Mouse (Mus musculus): Measurements from ENCODE around the gene Nmu. TPM values are rescaled to one million over a fixed set of nuclear protein-coding genes. Genes with fewer than 3 reads are reported as not detected.
A peak's percentile ranks its signal among the peaks of the same experiment; 100 is the strongest.

Nmu gene
- polyA plus RNA-seq, 2 experiments = 1.7 to 1.9 TPM

DNA sequence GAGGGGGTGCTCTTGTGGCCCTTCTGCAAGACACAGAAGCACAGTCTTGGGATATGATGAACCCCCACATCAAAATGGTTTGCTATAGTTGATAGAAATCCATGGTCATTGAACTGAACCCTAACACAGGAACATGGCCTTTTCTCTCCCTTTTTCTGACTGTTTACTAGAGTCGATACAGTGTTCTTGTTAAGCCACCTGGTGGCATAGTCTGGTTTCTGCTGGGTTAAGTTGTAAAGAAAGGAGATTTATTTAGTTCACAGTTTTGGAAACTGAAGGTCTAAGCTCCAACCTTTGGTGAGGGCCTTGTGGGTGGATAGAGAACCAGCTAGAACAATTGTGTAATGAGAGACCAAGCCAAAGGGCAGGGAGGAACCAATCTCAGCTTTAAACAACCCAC is 3.5 kb downstream of the Nmu start:
- Histone ChIP-seq H3K27me3 (ENCODE audit: control insufficient read depth, insufficient read depth, low read length) (peaks cover 12% of the 10 kb centered on the region), H3K4me2 (replicated peaks; ENCODE audit: low read depth, low read length, severe bottlenecking) (no peak overlapping the region), H3K9ac (ENCODE audit: low read depth, low read length, severe bottlenecking) (no peak overlapping the region), H3K4me1 (ENCODE audit: control insufficient read depth, insufficient read depth, low read length) (peaks cover 10% of the 10 kb centered on the region), H3K36me3 (ENCODE audit: control insufficient read depth, insufficient read depth, low read length) (no peaks in the 10 kb centered on the region), H3K4me3 (replicated peaks; ENCODE audit: low read length) (no peak overlapping the region), H3K9me3 (ENCODE audit: control insufficient read depth, low read length) (no peaks in the 10 kb centered on the region), H3K27ac (replicated peaks; ENCODE audit: low read depth, low read length) (no peak overlapping the region)
- 50% methylated on average over 1 of the region's 1 CpGs for WGBS
- DNase-seq (ENCODE audit: low spot score) (no peak), ATAC-seq (ENCODE audit: low FRiP score, low read depth) (no peak)
- no peak for TF ChIP-seq POLR2A (IDR thresholded peaks at IDR 0.05; ENCODE audit: borderline replicate concordance, extremely low read depth, insufficient read depth, insufficient read length)

DNA sequence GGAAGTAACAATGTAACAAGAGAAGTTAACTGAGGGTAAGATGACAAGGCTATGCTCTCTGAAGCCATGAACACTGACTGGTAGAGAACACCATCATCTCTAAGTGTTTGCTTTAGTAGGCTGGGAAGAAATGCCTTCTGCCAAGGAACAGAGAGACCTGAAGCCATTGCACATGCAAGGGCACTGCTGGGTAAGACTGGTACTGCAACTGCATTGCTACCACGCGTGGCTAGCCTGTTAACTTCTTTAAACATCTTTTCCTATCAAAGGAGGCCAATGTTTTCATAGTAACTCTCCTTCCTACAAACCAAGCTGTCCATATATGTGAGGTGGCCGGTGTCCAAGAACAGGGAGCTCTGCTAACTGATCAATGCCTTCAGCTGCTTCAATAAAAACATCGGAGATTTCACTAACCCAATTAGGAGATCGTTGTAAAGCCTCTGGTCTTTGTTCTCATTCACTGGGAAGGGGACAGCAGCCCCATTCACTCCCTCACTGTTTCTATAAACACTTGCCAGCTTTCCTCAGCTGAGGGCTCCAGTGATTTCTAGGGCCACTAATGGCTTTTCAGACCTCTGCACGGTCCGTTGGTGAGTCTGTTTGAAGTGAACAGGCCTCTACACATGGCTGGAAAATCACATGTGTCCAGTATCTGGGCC is 11.5 kb downstream of the Nmu start:
- Histone ChIP-seq H3K27me3 (ENCODE audit: control insufficient read depth, insufficient read depth, low read length) (no peaks in the 10 kb centered on the region), H3K4me1 (ENCODE audit: control insufficient read depth, insufficient read depth, low read length) (no peaks in the 10 kb centered on the region), H3K9ac (ENCODE audit: low read depth, low read length, severe bottlenecking) (no peak overlapping the region), H3K4me3 (replicated peaks; ENCODE audit: low read length) (no peak overlapping the region), H3K9me3 (ENCODE audit: control insufficient read depth, low read length) (no peaks in the 10 kb centered on the region), H3K4me2 (replicated peaks; ENCODE audit: low read depth, low read length, severe bottlenecking) (no peak overlapping the region), H3K27ac (replicated peaks; ENCODE audit: low read depth, low read length) (no peak overlapping the region), H3K36me3 (ENCODE audit: control insufficient read depth, insufficient read depth, low read length) (no peaks in the 10 kb centered on the region)
- TF ChIP-seq POLR2A (IDR thresholded peaks at IDR 0.05; ENCODE audit: borderline replicate concordance, extremely low read depth, insufficient read depth, insufficient read length) = no peak
- WGBS = 45% methylated on average over 7 of the region's 7 CpGs
- ATAC-seq (ENCODE audit: low FRiP score, low read depth) (no peak), DNase-seq (ENCODE audit: low spot score) (no peak)

DNA sequence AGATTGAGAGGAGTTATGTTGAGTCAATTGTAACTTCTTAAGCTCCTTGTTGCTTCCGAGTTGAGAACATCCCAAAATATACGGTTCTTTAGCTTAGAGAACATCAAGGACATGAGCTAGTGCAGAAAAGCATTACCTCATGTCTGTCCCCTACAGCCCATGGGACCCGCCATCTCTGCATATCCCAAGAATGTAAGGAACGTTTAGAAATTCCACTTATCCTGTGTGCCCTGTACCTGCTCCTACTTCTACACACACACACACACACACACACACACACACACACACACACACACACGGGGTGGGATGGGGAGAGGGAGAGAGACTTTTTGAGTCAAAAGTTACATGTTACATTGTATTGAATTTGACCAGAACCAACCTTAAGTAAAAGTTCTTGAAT is 12.1 kb downstream of the Nmu start:
- Histone ChIP-seq H3K4me2 (replicated peaks; ENCODE audit: low read depth, low read length, severe bottlenecking) (no peak overlapping the region), H3K9ac (ENCODE audit: low read depth, low read length, severe bottlenecking) (no peak overlapping the region), H3K27ac (replicated peaks; ENCODE audit: low read depth, low read length) (no peak overlapping the region), H3K9me3 (ENCODE audit: control insufficient read depth, low read length) (no peaks in the 10 kb centered on the region), H3K36me3 (ENCODE audit: control insufficient read depth, insufficient read depth, low read length) (no peaks in the 10 kb centered on the region), H3K4me3 (replicated peaks; ENCODE audit: low read length) (no peak overlapping the region), H3K27me3 (ENCODE audit: control insufficient read depth, insufficient read depth, low read length) (no peaks in the 10 kb centered on the region), H3K4me1 (ENCODE audit: control insufficient read depth, insufficient read depth, low read length) (no peaks in the 10 kb centered on the region)
- DNase-seq (ENCODE audit: low spot score) (no peak), ATAC-seq (ENCODE audit: low FRiP score, low read depth) (no peak)
- TF ChIP-seq POLR2A (IDR thresholded peaks at IDR 0.05; ENCODE audit: borderline replicate concordance, extremely low read depth, insufficient read depth, insufficient read length) = no peak
- 85% methylated on average over 5 of the region's 5 CpGs for WGBS

DNA sequence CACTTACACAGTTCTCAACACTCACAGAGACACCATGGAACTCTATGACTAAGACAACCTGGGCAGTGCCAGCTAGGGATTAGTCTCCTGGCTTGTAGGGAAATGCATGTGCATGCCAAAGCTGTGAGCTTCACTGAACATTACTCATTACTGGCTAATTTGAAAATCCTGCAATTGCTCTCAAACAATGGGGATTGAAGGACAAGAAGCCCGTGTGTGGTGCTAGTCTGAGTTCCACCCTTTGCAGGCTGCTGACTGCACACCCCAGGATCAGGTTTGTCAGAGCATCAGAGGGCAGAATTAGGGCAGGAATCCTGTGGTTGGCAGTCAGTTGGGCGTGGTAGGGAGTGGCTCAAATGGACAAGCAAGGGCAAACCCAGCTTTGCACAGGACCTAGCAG is 17.5 kb downstream of the Nmu start:
- H3K4me3 ChIP-seq (replicated peaks; ENCODE audit: low read length) = no peak overlapping the region
- no peaks in the 10 kb centered on the region for H3K36me3 ChIP-seq (ENCODE audit: control insufficient read depth, insufficient read depth, low read length)
- H3K27ac ChIP-seq (replicated peaks; ENCODE audit: low read depth, low read length) = no peak overlapping the region
- ATAC-seq (ENCODE audit: low FRiP score, low read depth) = no peak
- H3K4me1 ChIP-seq (ENCODE audit: control insufficient read depth, insufficient read depth, low read length) = no peaks in the 10 kb centered on the region
- DNase-seq (ENCODE audit: low spot score) = no peak
- H3K4me2 ChIP-seq (replicated peaks; ENCODE audit: low read depth, low read length, severe bottlenecking) = no peak overlapping the region
- 52% methylated on average over 2 of the region's 2 CpGs for WGBS
- H3K27me3 ChIP-seq (ENCODE audit: control insufficient read depth, insufficient read depth, low read length) = no peaks in the 10 kb centered on the region
- H3K9me3 ChIP-seq (ENCODE audit: control insufficient read depth, low read length) = no peaks in the 10 kb centered on the region
- no peak for TF ChIP-seq POLR2A (IDR thresholded peaks at IDR 0.05; ENCODE audit: borderline replicate concordance, extremely low read depth, insufficient read depth, insufficient read length)
- no peak overlapping the region for H3K9ac ChIP-seq (ENCODE audit: low read depth, low read length, severe bottlenecking)

DNA sequence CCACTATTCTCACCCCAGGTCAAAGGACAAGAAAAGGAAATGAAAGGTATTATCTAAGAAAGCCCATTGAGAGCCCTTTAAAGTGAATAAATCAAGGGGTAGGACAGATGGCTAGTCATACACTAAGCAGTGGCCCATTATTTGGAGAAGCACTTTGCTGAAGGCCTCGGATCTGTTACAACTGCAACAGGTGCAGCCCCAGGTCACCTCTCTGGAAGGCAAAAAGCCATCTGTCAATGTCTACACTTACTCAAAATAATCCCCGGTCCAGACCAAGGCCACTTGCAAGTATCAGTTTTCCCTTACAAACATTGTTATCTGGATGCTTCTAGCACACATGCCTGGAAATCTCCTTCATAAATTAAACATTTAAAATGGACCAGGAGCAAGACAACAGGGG is 22.7 kb downstream of the Nmu start:
- Histone ChIP-seq H3K4me2 (replicated peaks; ENCODE audit: low read depth, low read length, severe bottlenecking) (no peak overlapping the region), H3K27me3 (ENCODE audit: control insufficient read depth, insufficient read depth, low read length) (no peaks in the 10 kb centered on the region), H3K9me3 (ENCODE audit: control insufficient read depth, low read length) (no peaks in the 10 kb centered on the region), H3K4me3 (replicated peaks; ENCODE audit: low read length) (no peak overlapping the region), H3K9ac (ENCODE audit: low read depth, low read length, severe bottlenecking) (no peak overlapping the region), H3K36me3 (ENCODE audit: control insufficient read depth, insufficient read depth, low read length) (no peaks in the 10 kb centered on the region), H3K27ac (replicated peaks; ENCODE audit: low read depth, low read length) (no peak overlapping the region), H3K4me1 (ENCODE audit: control insufficient read depth, insufficient read depth, low read length) (no peaks in the 10 kb centered on the region)
- DNase-seq (ENCODE audit: low spot score) (no peak), ATAC-seq (ENCODE audit: low FRiP score, low read depth) (peak; percentile 70; the same call in 1 of the 2 replicates)
- no peak for TF ChIP-seq POLR2A (IDR thresholded peaks at IDR 0.05; ENCODE audit: borderline replicate concordance, extremely low read depth, insufficient read depth, insufficient read length)
- 69% methylated on average over 2 of the region's 2 CpGs for WGBS

Data from limb, embryonic 14.5 days (tissue).